Mouse (Mus musculus) kidney, postnatal 4 days (tissue): Measurements from ENCODE around the gene Lrmda.
"Not testable (repeated sequence)": the region's sequence is repeated elsewhere in the genome, so short reads cannot be mapped to it uniquely, and the experiment has no call there.

Experiments used
- DNase-seq, 2 experiments: peaks; one replicate each; pipeline ENCODE4 v3.0.0; 2021; ENCODE audit warnings: mixed read lengths in 2 of 2

Gene Lrmda

DNA sequence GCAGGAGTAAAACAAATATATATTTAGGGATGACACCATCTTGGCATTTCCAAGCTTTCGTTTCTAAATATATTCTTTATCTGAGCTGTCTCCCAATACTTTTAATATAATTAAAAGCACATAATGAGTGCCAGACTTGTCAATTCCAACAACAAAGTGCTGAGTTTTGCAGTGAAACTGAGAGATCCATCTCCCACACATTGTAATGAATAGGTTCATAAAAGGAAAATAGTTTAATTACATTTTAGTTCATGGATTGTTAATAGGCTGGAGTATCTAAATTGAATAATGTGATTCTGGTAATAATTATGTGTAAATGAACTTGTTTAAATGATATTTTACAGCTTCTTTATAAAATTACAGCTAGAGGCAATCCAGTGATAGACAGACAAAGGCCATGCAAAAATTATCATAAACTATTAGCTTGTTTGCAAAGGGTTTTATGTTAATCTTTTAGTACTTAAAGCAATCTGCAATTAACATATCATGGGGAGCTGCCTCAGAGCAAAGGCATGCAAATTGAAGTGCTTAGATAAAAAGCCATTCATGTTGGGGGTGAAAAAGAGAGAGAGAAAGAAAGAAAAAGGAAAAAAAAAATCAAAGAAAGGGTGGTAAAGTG, 725.9 kb downstream of the Lrmda start:
- DNase-seq = no peak

DNA sequence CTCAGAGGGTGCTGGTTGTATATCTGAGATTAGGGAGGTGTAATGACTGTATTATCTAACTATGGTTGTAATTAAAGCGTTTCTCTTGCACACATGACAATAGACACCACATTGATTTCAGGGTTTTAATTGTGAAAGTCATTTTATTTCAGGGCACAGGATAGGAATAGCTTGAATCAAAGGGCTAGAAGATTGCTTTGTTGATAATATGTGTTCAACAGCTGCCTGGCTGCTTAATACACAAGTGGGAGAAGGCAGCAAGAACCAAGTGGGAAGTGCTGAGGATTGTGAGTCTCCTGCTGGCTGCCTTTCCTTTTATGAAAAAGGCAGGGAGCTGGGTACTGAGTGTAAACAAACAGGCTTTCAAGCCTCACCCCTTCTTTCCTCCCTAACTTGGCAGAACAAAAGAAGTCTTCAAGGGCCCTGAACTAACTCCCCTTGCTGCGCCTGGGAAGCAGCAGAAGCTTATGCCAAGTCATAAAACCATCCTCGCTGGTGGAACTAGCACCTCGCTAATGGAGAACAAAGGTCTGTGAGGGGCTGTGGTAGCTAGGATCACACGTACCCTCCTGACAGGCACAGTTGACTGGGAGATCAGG, 726.5 kb downstream of the Lrmda start:
- peak in 1 of 2 experiments; percentile 45 for DNase-seq

DNA sequence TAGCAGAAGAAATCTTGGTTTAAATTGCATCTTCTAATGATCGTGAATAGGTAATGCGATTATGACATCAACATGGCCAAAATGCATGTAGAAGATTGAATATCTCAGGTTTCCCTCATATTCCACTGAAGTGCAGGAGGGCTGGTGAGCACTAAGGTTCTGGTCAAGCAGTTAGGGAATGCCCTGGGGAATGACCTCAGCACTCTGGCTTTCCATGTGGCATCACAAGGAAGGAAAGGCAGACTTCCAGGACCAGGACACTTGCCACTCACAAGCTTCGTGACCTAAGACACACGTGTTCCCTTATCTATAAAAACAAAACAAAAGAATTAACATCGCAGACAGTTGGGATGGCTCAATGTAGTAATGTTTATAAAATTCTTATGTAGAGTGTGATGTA, 728.3 kb downstream of the Lrmda start:
- no peak for DNase-seq

DNA sequence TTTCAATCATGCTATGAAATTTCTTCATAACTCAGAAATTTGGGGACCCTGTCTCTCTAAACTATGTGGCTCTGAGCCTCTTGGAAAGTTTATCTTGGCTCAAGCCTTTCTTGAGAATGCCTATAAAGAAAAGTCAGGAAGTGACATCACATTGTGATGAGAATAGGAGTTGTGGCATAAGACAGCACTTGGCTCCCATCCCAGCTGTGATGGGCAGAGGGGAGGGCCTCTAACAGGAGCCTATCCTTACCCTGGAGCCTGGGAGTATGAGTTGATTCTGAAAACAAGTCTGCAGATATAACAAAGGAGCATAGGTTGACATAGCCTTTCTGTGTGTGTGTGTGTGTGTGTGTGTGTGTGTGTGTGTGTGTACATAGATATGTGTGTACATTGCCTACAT, 730.9 kb downstream of the Lrmda start:
- peak; percentile 69 to 76 for DNase-seq

DNA sequence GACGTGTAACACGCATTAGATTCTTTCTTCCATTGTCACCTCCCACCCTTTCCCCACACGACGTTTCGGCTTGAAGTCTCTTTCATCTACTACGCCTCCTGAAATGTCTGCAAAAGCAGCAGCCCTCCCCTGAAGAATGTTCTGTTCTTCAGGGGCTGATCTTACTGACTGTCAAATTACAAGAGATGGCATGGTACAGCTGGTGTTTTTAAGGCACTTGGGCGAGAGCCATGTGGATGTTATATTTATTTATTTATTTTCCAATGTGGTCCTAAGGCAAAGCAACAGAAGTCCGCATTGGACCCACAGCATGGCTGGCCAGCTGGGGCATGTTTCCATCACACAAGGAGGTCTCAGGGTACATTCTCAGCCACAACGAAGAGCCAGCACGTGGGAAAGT, 731.8 kb downstream of the Lrmda start:
- DNase-seq = peak; percentile 67 to 75

DNA sequence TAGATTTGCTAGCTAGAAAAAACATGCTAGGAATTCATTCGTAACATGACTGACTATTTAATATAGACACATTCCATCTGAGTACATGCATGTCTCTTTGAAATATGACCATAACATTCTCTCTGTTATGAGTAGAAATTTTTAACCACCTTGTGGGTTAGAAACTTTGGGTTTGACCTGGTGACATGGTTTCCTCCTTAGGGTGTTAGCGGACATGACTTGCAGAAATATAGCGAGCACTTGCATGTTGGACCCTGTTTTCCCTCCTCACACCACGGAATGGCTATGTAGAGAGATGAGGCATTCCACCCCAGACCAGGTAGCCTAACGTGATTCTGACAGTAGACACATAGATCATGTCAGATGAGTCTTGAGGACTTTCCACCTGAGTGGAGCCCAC, 735.1 kb downstream of the Lrmda start:
- DNase-seq = no peak

DNA sequence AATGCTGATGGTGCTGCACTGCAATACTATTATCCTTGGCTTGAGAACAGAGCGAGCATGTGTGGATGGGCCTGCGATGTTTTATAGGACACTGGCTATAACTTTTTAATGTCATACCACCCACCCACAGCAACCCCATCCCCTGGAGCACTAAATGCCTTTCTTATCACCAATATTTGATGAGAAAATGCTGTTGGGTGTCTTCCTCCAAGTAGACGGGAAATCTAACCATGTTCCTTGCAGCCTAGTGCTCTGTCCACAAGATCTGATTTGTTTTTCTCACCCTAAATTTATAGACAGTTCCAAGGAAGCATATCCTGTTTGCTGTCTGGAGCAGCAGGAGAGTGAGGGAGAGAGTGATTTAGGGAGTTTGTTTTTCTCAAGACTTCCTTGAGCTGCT, 738.0 kb downstream of the Lrmda start:
- DNase-seq = peak in 1 of 2 experiments; percentile 58

DNA sequence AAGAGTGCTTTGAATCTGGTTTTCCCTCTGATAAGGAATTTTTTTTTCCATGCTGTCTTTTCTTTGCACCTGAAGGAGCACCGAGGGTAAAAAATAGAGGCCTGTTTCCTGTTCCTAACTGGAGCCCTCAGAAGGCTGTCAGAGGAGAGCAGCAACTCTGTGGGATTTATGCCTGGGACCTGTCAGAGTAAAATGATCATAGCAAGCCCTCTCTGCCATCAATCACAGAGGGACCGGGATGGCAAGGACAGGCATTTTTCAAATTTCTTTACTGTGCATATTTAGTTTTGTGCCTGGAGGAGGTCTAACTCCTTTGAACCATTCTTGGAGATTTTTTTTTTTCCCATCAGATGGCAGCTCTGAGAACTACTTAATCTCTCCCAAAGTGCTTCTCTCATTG, 739.7 kb downstream of the Lrmda start:
- peak in 1 of 2 experiments; percentile 41 for DNase-seq

DNA sequence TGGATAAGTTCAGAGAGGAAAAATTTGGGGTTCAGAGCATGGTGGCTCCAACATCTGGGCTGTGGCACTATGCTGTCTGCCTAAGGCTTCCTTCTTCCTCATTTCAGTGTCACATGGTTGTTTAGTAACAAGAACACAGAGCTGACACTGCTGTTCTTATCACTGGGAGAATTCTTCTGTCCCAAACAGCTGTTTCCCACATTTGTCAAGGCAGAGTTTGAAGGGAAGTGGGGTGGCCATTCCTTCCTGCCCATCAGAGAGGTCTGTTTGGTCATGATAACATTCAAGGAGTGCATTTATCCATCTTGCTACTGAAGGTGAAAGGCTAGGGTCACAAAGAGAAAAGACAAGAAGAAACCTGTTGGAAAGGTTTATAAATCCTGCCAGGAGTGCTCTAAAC, 740.2 kb downstream of the Lrmda start:
- DNase-seq = peak; percentile 32 to 60

DNA sequence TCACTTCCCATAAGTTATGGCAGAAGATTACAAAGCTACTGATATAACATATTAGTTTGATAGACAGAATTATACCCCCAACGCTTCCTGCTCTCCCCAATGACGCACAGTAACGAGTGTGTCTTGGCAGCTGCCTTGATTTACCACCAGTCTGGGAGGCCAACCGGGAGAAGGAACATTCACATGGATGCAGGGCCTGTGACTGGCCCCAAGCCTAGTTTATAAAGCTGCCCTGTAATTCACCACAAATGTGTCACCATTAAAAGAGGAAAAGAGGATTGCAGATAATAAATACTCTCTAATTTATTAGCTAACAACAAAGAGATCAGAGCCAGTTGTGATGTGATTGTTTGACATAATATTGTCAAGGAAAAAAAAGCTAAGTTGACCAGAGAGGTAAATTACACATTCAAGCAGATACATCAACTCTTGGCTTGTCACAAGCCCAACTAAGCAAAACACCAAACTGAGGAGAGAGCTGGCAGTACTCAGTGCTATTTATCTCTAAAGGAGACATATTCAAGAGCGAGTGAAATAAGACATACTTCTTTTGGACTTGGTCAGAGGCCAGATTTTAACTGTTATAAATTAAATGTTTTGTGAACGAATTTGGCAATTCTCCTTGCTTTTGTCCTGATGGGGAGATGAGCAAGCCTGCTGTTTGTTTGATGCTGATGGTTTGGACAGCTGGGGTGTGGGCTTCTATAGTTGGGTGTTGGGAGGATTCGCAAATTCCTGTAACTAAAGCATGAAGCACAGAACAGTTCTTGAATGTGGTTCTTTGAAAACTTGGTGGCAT, 740.9 kb downstream of the Lrmda start:
- DNase-seq = peak; percentile 76 to 86

DNA sequence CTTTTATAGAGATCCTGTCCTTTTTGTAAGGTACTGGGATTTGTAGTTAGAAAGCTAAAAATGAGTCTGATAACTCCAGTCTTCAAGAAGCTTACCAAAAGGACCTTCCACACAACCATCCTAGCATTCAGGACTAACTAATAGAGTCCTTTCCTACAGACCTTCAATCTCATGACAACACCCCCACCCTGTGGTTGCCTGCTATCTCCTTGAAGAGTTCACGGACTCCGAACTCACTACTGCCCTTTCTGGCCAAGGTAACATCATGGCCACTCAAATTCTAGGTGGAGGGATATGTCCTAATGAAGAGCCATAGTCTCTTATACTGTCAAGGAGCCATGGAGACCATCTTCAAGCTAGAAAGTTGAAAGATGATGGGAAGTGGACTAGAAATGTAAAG, 762.2 kb downstream of the Lrmda start:
- DNase-seq = peak; percentile 67 to 79

DNA sequence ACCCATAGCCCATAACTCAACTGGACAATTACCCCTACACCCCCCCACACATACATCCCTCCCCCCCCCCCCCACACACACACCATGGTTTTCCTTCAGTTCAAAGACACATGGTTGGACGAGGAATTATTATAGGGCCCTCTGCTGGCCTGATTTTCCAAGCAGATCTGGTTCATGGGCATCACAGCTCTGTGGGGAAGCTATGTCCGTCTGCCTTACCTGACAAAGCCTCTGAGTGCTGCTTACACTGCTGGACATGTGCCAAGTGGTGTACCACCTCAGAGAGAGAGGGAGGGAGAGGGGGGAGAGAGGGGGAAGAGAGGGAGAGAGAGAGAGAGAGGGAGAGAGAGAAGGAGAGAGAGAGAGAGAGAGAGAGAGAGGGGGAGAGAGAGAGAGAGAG, 762.9 kb downstream of the Lrmda start:
- DNase-seq = peak; percentile 58 to 70

DNA sequence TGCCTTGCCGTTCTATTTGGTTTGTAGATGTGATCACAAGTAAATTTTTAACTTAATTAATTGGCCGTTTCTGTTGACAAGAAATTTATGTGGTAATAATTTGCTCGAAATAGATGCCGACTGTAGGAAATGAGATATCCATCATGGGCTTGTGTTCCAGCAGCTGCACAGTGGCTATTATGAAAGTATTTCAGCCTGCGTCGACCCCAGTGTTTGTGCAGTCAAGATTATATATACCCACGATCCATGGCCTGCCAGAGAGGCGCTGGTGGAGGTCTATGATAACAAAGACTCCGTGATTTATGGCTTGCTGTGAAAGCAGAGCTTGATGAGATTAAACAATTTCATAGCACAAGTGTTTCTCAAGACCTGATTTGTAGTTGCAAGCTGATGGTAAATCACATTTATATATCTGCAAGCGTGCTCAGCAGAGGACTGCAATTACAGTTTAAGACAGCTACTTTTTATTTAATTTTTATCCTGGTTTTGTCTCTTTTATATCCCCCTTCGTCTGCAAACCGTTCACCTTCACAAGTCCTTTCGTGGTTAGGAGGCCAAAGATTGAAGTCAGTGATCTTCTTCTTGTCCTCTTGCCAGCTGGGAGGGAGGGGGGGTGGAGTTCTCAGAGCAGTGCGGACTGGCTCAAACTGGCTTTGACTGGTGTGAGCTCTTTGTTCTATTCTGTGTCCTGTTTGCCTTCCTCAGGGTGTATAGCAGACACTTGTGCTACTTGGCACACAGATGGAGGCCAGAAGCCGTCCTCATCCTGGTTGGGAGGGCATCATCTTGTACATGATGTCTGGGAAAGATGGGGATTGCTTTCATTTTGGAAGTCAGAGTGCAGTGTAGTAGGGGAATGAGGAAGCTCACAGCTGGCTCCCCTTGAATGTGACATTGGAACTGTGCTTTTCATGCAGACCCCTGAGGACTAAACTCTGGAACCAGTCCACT, 764.0 kb downstream of the Lrmda start:
- peak; percentile 74 to 85 for DNase-seq

DNA sequence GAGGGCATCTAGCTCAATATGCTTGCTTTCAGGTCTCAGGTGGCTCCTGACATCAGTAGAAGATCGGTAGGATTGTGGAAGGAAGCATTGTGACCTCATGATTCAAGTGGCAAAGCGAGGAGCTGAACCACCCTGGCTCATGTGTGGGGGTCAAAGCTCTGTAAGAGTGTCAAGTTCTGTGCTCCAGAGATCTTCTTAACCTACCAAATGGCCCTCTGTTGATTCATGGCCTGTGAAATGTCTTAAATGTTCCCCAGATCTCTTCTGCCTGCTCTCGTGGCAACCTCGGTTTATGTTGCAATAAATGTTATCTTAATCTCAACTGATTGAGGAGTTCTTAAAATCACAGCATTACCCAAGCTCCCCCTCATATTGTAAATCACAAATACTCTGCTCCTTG, 780.5 kb downstream of the Lrmda start:
- DNase-seq = no peak

DNA sequence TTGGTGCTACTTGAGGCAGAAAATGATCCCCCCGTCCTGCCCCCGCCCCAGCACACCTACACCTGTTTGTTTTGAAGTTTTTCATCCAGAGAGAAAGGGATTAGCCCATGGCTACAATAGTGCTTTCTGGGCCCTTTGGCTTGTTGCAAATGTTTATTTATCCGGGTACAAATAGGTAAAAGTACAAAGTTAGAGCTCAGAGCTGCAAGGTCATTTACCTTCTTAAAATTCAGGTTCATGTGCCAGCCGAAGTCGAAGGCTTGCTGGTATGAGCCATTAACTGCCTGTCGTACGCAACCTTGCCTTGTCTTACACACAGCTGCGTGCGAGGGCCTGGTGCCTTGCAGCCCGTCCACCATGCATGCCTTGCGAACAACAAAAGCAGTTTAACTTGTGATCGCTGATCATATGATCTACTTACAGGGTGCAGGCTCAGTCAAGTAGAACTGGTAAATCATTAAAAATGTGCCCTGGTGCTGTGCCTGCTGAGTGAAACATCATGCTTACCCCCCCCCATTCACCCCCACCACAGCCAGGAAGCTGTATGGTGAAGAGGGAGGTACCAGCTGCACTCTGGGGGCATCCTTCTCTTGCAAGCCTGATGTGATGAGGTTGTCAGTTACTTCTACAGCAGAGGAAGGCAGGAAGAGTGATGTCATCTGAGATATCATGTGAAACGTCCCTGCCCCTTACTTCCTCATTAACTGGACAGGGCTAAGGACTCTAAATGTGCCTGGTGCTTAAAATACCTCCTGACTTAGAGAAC, 781.5 kb downstream of the Lrmda start:
- DNase-seq = peak; percentile 70 to 82

DNA sequence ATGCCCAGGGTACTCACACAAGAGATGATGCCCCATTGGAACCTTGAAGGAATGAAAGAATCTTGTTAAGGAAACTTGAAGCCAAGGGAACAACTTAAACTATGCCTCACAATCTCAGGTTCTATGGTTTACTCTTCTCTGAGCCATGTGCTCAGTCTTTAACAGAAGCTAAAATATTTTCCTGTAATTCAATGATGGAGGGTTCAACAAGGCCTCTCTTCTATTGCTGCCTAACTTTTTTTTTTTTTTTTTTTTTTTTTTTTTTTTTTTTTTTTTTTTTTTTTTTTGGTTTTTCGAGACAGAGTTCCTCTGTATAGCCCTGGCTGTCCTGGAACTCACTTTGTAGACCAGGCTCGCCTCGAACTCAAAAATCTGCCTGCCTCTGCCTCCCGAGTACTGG, 782.2 kb downstream of the Lrmda start:
- DNase-seq = not testable (repeated sequence)

DNA sequence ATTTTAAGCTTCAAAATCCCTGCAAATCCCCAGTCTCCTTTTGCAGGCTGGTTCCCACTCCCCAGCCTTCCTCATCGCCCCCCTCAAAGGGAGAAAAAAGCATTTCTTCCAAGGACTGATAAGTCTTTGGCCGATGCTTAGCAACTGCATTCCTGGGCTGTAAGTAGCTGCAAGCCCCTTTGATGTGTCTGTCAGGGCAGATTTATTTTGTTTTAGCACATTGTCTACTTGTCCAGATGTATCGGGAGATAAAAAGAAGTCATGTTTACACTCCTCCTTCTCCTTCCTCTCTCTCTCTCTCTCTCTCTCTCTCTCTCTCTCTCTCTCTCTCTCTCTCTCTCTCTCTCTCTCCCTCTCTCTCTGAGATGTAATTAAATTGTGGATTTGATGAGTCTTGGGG, 787.8 kb downstream of the Lrmda start:
- peak; percentile 31 to 49 for DNase-seq

DNA sequence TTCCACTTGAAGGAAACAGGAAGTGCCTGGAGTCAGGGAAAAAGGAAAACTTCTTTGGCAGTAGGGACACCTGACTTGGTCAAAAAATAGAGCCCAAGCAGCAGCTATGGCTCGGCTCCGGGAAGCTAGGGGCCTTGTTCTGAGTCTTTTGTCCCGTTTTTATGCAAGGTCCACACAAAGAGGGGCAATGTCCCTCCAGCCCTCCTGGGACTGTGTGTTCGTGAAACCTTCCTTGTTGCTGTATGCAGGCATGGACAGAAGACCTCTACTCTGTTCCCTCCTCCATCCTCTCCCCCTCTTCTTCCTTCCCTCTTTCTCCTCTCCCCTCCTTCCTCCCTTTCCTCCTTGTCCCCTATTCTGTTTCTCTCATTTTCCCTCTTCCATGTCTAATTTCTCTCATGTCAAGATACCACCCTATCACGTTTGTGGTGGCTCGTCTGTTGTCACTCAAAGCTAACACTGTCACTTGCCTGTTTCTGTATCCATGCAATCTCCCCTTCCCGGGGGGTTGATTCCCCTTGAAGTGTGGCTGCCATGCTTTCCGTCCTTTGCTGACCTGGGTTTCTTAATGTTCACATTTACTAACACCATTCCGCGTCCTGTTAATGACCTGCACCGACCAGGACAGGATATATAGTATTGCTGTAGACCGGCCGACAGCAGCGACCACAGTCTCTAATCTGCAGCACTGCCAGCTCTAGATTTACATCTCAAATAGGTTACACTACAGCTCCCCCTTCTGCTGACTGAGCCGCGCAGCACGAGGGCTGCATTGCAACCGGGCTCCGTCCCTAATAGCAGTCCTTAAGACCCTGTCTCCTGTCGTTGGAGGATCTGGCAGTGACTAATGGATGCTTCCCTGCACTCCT, 788.4 kb downstream of the Lrmda start:
- peak; percentile 82 to 88 for DNase-seq

DNA sequence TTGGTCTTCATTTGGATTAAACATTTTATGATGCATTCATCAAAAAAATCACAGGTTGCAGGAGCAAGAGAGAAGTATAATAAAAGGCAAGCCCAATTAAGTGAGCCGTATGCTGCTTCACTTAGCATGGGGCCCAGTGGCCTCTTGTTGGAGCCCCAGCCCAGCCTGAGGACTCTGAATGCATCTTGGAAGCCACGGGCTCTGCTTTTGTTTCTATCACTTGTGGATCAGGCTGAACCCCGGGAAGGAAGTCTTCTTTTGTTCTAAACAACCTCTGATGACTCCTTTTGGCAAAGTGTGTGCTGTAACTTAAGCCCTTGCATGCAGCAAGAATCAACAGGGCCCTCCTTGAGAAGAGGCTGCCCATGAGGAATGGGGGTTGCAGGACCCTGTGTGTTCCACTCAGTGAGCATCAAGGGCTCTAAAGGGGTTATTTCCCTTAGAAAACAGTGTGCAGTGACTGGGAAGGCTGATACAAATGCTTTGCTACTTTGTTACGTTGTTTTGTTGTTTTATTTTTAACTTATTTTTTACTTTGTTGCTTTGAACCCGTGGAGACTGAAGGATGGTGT, 789.2 kb downstream of the Lrmda start:
- DNase-seq = peak; percentile 40 to 64

DNA sequence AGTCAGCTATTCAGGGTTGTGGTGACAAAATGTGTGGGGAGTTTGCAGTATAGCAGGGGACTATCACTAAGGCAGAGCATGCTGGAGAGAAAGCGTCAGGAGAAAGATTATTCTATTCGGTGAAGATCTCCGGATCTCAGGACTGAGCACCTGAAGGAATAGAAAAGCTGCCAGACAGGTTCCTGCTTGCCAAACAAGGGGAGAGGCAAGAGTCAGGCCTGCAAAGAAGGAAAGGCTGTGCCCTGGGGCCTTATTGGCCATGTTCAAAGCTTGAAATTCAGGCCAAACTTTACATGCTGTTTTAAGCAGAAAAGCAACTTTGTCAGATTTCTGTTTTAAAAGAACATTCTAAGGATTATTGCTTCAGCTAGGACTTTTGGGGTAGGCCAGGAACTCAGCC, 789.7 kb downstream of the Lrmda start:
- peak in 1 of 2 experiments; percentile 48 for DNase-seq

DNA sequence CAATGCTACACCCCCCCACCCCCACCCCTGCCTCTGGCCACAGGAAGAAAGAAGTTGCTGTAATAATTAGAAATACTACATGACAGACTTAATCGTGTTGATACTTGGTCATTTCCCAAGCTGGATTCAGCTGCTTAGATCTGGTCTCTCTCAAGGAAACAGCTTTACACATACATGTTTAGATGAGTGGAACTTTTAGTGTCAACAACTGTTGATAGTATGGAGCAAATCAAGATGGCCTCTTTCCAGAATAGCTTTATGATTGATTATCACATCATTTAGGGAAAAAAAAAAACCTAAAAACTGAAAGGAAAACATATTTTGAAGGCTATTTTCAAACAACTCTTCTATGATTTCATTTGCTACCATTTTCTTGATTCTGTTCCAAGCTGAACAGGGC, 791.0 kb downstream of the Lrmda start:
- no peak for DNase-seq
